Mouse (Mus musculus) lung, embryonic 16.5 days (tissue): ENCODE results near the gene Prm2. TPM values are rescaled to one million over a fixed set of nuclear protein-coding genes. Genes with fewer than 3 reads are reported as not detected.

Experiments
- ATAC-seq: fragments of 200-750 bp; cut with Nextera tagmentation; 2 replicates; pipeline ENCODE4 v1.8.0; 2017; ENCODE audit warnings: low read depth, mild to moderate bottlenecking, moderate library complexity
- H3K27ac ChIP-seq: fragments of 300-500 bp; sonication (generic); 2 replicates; pipeline ENCODE4 v1.5.1; 2014; ENCODE audit warnings: mild to moderate bottlenecking, control low read depth, low read length
- H3K27me3 ChIP-seq: fragments of 300-500 bp; sonication (generic); 2 replicates; pipeline ENCODE4 v1.6.1; 2014; ENCODE audit warnings: low read depth, low read length, mixed read lengths; ENCODE audit not compliant: control insufficient read depth, insufficient read depth
- H3K36me3 ChIP-seq: fragments of 300-500 bp; sonication (generic); 2 replicates; pipeline ENCODE4 v1.6.1; 2014; ENCODE audit warnings: low read length; ENCODE audit not compliant: control insufficient read depth, insufficient read depth
- H3K4me1 ChIP-seq: fragments of 300-500 bp; sonication (generic); replicated peaks from 2 replicates; pipeline ENCODE4 v1.6.1; 2014; ENCODE audit warnings: low read length, mixed read lengths; ENCODE audit not compliant: control insufficient read depth, insufficient read depth
- H3K4me2 ChIP-seq: fragments of 300-500 bp; sonication (generic); 2 replicates; pipeline ENCODE4 v1.6.1; 2014; ENCODE audit warnings: low read depth, low read length, control low read depth
- H3K4me3 ChIP-seq: fragments of 300-500 bp; sonication (generic); 2 replicates; pipeline ENCODE4 v1.5.1; 2014; ENCODE audit warnings: mild to moderate bottlenecking, low read length, control low read depth
- H3K9ac ChIP-seq: fragments of 300-500 bp; sonication (generic); 2 replicates; pipeline ENCODE4 v1.6.1; 2014; ENCODE audit warnings: low read length, control low read depth
- H3K9me3 ChIP-seq: fragments of 300-500 bp; sonication (generic); 2 replicates; pipeline ENCODE4 v1.6.1; 2016; ENCODE audit warnings: low read length; ENCODE audit not compliant: control insufficient read depth
- WGBS: fragments of 180-500 bp; shearing (Covaris S2); extraction: QIAGEN DNeasy Blood & Tissue Kit; methylation state at CpG from one replicate; pipeline ENCODE4 v1.1.7; 2014; 5-methylcytosine and 5-hydroxymethylcytosine counted together
- polyA plus RNA-seq: library from polyadenylated mRNA; unstranded; fragments of >200 nt; fragmentation: Nextera tagmentation; extraction: Ambion mirVana; gene quantifications from 2 replicates; pipeline ENCODE4 v1.2.1, GENCODE M21; 2015

Prm2 gene
- polyA plus RNA-seq, 1 experiment from 2014 or later, result not detected

- no peaks in the 10 kb centered on the region for H3K27me3 ChIP-seq
- no peak overlapping the region for H3K27ac ChIP-seq
- no peaks in the 10 kb centered on the region for H3K9me3 ChIP-seq
- H3K9ac ChIP-seq, result peak overlapping the region; percentile 32
- ATAC-seq, result no peak
- H3K36me3 ChIP-seq, result no peaks in the 10 kb centered on the region
- peak overlapping the region; percentile 72 for H3K4me2 ChIP-seq
- H3K4me1 ChIP-seq, result peaks cover 42% of the 10 kb centered on the region
- H3K4me3 ChIP-seq, result peak overlapping the region; percentile 72
- WGBS, result 8% methylated on average over 1 of the region's 1 CpGs
Measured at GRCm38 (mm10) chr16:10783152-10783434, 12.8 kb downstream of the Prm2 start.

GRCm38 (mm10) chr16:10782377-10783151 lies 13.4 kb downstream of the Prm2 start:
- Histone ChIP-seq H3K9ac (peak overlapping the region; percentile 32), H3K27me3 (no peaks in the 10 kb centered on the region), H3K4me1 (peaks cover 42% of the 10 kb centered on the region), H3K36me3 (no peaks in the 10 kb centered on the region), H3K4me3 (peak overlapping the region; percentile 72), H3K27ac (peak overlapping the region; percentile 6; the same call in 1 of the 2 replicates), H3K4me2 (peak overlapping the region; percentile 72), H3K9me3 (no peaks in the 10 kb centered on the region)
- 36% methylated on average over 6 of the region's 6 CpGs for WGBS
- ATAC-seq, result no peak

GRCm38 (mm10) chr16:10781862-10782371 lies 14.0 kb downstream of the Prm2 start:
- Histone ChIP-seq H3K9me3 (no peaks in the 10 kb centered on the region), H3K27me3 (no peaks in the 10 kb centered on the region), H3K4me3 (no peak overlapping the region), H3K4me1 (peaks cover 37% of the 10 kb centered on the region), H3K4me2 (peak overlapping the region; percentile 72; the same call in 1 of the 2 replicates), H3K36me3 (no peaks in the 10 kb centered on the region), H3K9ac (no peak overlapping the region), H3K27ac (peak overlapping the region; percentile 6; the same call in 1 of the 2 replicates)
- no peak for ATAC-seq
- WGBS, result 38% methylated on average over 9 of the region's 9 CpGs

- Histone ChIP-seq H3K4me1 (peaks cover 32% of the 10 kb centered on the region), H3K9ac (0 out of 2 replicates have a peak overlapping the region, but pooled peaks have one; percentile 24), H3K27ac (peak overlapping the region; percentile 0; the same call in 1 of the 2 replicates), H3K4me3 (no peak overlapping the region), H3K27me3 (no peaks in the 10 kb centered on the region), H3K36me3 (no peaks in the 10 kb centered on the region), H3K9me3 (no peaks in the 10 kb centered on the region), H3K4me2 (no peak overlapping the region)
- 73% methylated on average over 5 of the region's 5 CpGs for WGBS
- no peak for ATAC-seq
Measured at GRCm38 (mm10) chr16:10780631-10781120, 15.3 kb downstream of the Prm2 start.

- Histone ChIP-seq H3K9ac (no peak overlapping the region), H3K27ac (no peak overlapping the region), H3K4me3 (no peak overlapping the region), H3K4me1 (peaks cover 18% of the 10 kb centered on the region), H3K27me3 (no peaks in the 10 kb centered on the region), H3K4me2 (no peak overlapping the region), H3K36me3 (no peaks in the 10 kb centered on the region), H3K9me3 (no peaks in the 10 kb centered on the region)
- 65% methylated on average over 5 of the region's 5 CpGs for WGBS
- no peak for ATAC-seq
Measured at GRCm38 (mm10) chr16:10777579-10778160, 18.3 kb downstream of the Prm2 start.

- H3K27ac ChIP-seq, result no peak overlapping the region
- H3K9me3 ChIP-seq, result no peaks in the 10 kb centered on the region
- H3K36me3 ChIP-seq, result no peaks in the 10 kb centered on the region
- no peak for ATAC-seq
- no peak overlapping the region for H3K9ac ChIP-seq
- no peaks in the 10 kb centered on the region for H3K27me3 ChIP-seq
- H3K4me1 ChIP-seq, result peaks cover 7% of the 10 kb centered on the region
- no peak overlapping the region for H3K4me3 ChIP-seq
- H3K4me2 ChIP-seq, result no peak overlapping the region
- 28% methylated on average over 7 of the region's 7 CpGs for WGBS
Measured at GRCm38 (mm10) chr16:10776322-10776721, 19.6 kb downstream of the Prm2 start.

- H3K4me3 ChIP-seq, result no peak overlapping the region
- H3K4me2 ChIP-seq, result no peak overlapping the region
- H3K36me3 ChIP-seq, result no peaks in the 10 kb centered on the region
- no peak overlapping the region for H3K27ac ChIP-seq
- H3K9ac ChIP-seq, result no peak overlapping the region
- no peaks in the 10 kb centered on the region for H3K9me3 ChIP-seq
- no peaks in the 10 kb centered on the region for H3K27me3 ChIP-seq
- ATAC-seq, result no peak
- 31% methylated on average over 4 of the region's 4 CpGs for WGBS
- H3K4me1 ChIP-seq, result no peaks in the 10 kb centered on the region; the same call in 1 of the 2 replicates
Measured at GRCm38 (mm10) chr16:10774726-10775125, 21.2 kb downstream of the Prm2 start.

- no peak overlapping the region for H3K4me2 ChIP-seq
- no peaks in the 10 kb centered on the region for H3K9me3 ChIP-seq
- no peaks in the 10 kb centered on the region for H3K27me3 ChIP-seq
- no peak for ATAC-seq
- no peaks in the 10 kb centered on the region; the same call in 1 of the 2 replicates for H3K4me1 ChIP-seq
- H3K27ac ChIP-seq, result no peak overlapping the region
- no peak overlapping the region for H3K4me3 ChIP-seq
- no peak overlapping the region for H3K9ac ChIP-seq
- 75% methylated on average over 8 of the region's 8 CpGs for WGBS
- H3K36me3 ChIP-seq, result no peaks in the 10 kb centered on the region
Measured at GRCm38 (mm10) chr16:10773543-10773942, 22.4 kb downstream of the Prm2 start.

- H3K27me3 ChIP-seq, result no peaks in the 10 kb centered on the region
- peak; percentile 24; the same call in 1 of the 2 replicates for ATAC-seq
- no peak overlapping the region for H3K27ac ChIP-seq
- H3K4me1 ChIP-seq, result no peaks in the 10 kb centered on the region
- 54% methylated on average over 19 of the region's 19 CpGs for WGBS
- no peaks in the 10 kb centered on the region for H3K36me3 ChIP-seq
- H3K9ac ChIP-seq, result no peak overlapping the region
- H3K9me3 ChIP-seq, result no peaks in the 10 kb centered on the region
- no peak overlapping the region for H3K4me2 ChIP-seq
- no peak overlapping the region for H3K4me3 ChIP-seq
Measured at GRCm38 (mm10) chr16:10771769-10772510, 24.0 kb downstream of the Prm2 start.
